Mouse (Mus musculus) stomach, embryonic 14.5 days (tissue): Measurements from ENCODE around the gene Spindoc. TPM values are rescaled to one million over a fixed set of nuclear protein-coding genes. Genes with fewer than 3 reads are reported as not detected.

Experiments used
- microRNA-seq: library from miRNA; unstranded; fragments of <30 nt; microRNA quantifications from one replicate; pipeline ENCODE4, GENCODE M21; 2016
- polyA plus RNA-seq: library from polyadenylated mRNA; unstranded; fragments of >200 nt; fragmentation: Nextera tagmentation; extraction: Ambion mirVana; gene quantifications from 2 replicates; pipeline ENCODE4 v1.2.1, GENCODE M21; 2014

The Spindoc gene
- polyA plus RNA-seq, 1 experiment from 2014 or later, result 29.9 TPM

Small RNAs within 50 kb of the gene (microRNA-seq; reads per million reads assigned to microRNA genes)
- gene Mir6991, result 2.3 reads per million

Other genes with a start within 250 kb of the Spindoc start
- gene Otub1, start 176.7 kb downstream of the Spindoc start, polyA plus RNA-seq, result 222 and 238 TPM in 2 replicates
- gene Cox8a, start 165.4 kb downstream of the Spindoc start, polyA plus RNA-seq, result 1,044 and 1,144 TPM in 2 replicates
- 59.4 and 59.6 TPM in 2 replicates for gene Naa40, start 141.8 kb downstream of the Spindoc start, polyA plus RNA-seq
- 8.4 and 10.2 TPM in 2 replicates for gene Rcor2, start 115.7 kb downstream of the Spindoc start, polyA plus RNA-seq
- gene Mark2, start 41.1 kb downstream of the Spindoc start, polyA plus RNA-seq, result 54.4 and 63.4 TPM in 2 replicates
- gene 2700081O15Rik, start 34.6 kb upstream of the Spindoc start, polyA plus RNA-seq, result 13.8 TPM in 2 replicates
- 126 and 130 TPM in 2 replicates for gene Rtn3, start 100.3 kb upstream of the Spindoc start, polyA plus RNA-seq
- 18.6 and 21.0 TPM in 2 replicates for gene Atl3, start 111.0 kb upstream of the Spindoc start, polyA plus RNA-seq
- gene Pla2g16, start 174.5 kb upstream of the Spindoc start, polyA plus RNA-seq, result 7.6 and 8.1 TPM in 2 replicates
- 1.5 and 2.4 TPM in 2 replicates for gene Lgals12, start 224.2 kb upstream of the Spindoc start, polyA plus RNA-seq
- not detected in 2 replicates for gene Hrasls5, start 229.5 kb upstream of the Spindoc start, polyA plus RNA-seq